Mouse (Mus musculus): ENCODE results near the gene Azgp1. TPM values are rescaled to one million over a fixed set of nuclear protein-coding genes. Genes with fewer than 3 reads are reported as not detected.
"Not testable (repeated sequence)": the region's sequence is repeated elsewhere in the genome, so short reads cannot be mapped to it uniquely, and the experiment has no call there.

Gene Azgp1
- polyA plus RNA-seq (2016; fragmentation: Nextera tagmentation; extraction: Ambion mirVana) = not detected in 2 replicates

DNA sequence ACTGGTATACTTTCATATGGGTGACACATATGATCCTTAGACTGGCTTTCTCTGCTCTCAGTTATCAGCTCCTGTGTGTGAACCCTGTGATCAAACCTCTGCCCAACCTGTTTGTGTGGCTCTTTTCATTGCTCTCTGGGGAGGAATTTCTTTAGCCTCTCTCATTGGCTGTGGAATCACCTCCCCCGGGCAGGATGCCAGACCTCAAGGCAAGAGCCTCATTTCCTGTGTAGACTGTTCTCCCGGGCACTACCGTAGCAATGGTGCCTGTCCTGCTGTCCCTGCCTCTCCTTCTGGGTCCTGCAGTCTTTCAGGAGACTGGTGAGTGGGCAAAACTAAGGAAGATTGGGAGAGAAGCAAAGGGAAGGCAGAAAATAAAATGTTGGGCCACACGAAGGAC is at the start of gene Azgp1:
Gene Azgp1, plus strand, starts transcription at position 221 of the 400 bp plus-strand sequence.
- H3K36me3 ChIP-seq = no peaks in the 10 kb centered on the region
- WGBS = 59% methylated on average over 4 of the region's 4 CpGs

GRCm38 (mm10) chr5:137933934-137934333 is 47.4 kb upstream of the Azgp1 start:
- 64% methylated on average over 2 of the region's 2 CpGs for WGBS
- not testable (repeated sequence) for H3K27ac ChIP-seq (ENCODE audit: poor library complexity, severe bottlenecking); H3K9ac ChIP-seq; H3K9me3 ChIP-seq (replicated peaks); H3K4me3 ChIP-seq; H3K4me2 ChIP-seq; ATAC-seq (ENCODE audit: insufficient number of reproducible peaks, low FRiP score); H3K27me3 ChIP-seq (replicated peaks); H3K4me1 ChIP-seq (replicated peaks); H3K36me3 ChIP-seq

More for the DNA sequence above, at the start of gene Azgp1:
- no peak for ATAC-seq (ENCODE audit: insufficient number of reproducible peaks, low FRiP score)
- no peak within 1 kb of the TSS for H3K9ac ChIP-seq
- H3K9me3 ChIP-seq (replicated peaks) = no peaks in the 10 kb centered on the region
- H3K4me1 ChIP-seq (replicated peaks) = no peaks in the 10 kb centered on the region
- H3K4me3 ChIP-seq = no peak within 1 kb of the TSS
- H3K27me3 ChIP-seq (replicated peaks) = no peaks in the 10 kb centered on the region
- H3K4me2 ChIP-seq = no peak within 1 kb of the TSS
- no peak within 1 kb of the TSS for H3K27ac ChIP-seq (ENCODE audit: poor library complexity, severe bottlenecking)

GRCm38 (mm10) chr5:137936486-137936885 is 44.8 kb upstream of the Azgp1 start:
- H3K27ac ChIP-seq (ENCODE audit: poor library complexity, severe bottlenecking) = no peak overlapping the region
- H3K4me2 ChIP-seq = no peak overlapping the region
- no peak overlapping the region for H3K4me3 ChIP-seq
- 77% methylated on average over 2 of the region's 2 CpGs for WGBS
- peaks cover 4% of the 10 kb centered on the region; the same call in 1 of the 2 replicates for H3K9me3 ChIP-seq (replicated peaks)
- no peaks in the 10 kb centered on the region for H3K27me3 ChIP-seq (replicated peaks)
- no peaks in the 10 kb centered on the region for H3K36me3 ChIP-seq
- H3K4me1 ChIP-seq (replicated peaks) = no peaks in the 10 kb centered on the region
- H3K9ac ChIP-seq = no peak overlapping the region
- no peak for ATAC-seq (ENCODE audit: insufficient number of reproducible peaks, low FRiP score)

DNA sequence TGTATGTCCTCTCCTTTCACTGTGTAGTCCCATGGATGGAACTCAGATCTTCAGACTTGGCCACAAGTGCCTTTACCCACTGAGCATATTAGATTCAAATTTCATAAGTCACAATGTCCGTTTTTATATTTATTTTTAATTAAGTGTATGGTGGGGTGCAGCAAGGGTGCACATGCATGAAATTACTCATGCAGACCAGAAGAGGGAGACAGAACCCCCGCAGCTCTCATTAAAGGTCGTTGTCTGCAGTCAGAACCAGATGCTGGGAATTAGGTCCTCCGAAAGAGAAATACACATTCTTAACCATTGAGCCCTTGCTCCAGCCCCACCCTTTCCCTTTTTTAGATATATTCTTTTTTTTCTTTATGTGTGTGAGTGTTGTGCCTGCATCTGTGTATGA is 44.1 kb upstream of the Azgp1 start:
- no peaks in the 10 kb centered on the region for H3K4me1 ChIP-seq (replicated peaks)
- H3K27me3 ChIP-seq (replicated peaks) = no peaks in the 10 kb centered on the region
- no peak overlapping the region for H3K27ac ChIP-seq (ENCODE audit: poor library complexity, severe bottlenecking)
- 58% methylated on average over 4 of the region's 4 CpGs for WGBS
- H3K36me3 ChIP-seq = no peaks in the 10 kb centered on the region
- ATAC-seq (ENCODE audit: insufficient number of reproducible peaks, low FRiP score) = no peak
- no peak overlapping the region for H3K9ac ChIP-seq
- peaks cover 4% of the 10 kb centered on the region; the same call in 1 of the 2 replicates for H3K9me3 ChIP-seq (replicated peaks)
- H3K4me2 ChIP-seq = no peak overlapping the region
- H3K4me3 ChIP-seq = no peak overlapping the region

- Histone ChIP-seq H3K36me3 (no peaks in the 10 kb centered on the region), H3K4me3 (no peak overlapping the region), H3K9ac (no peak overlapping the region), H3K4me1 (replicated peaks) (no peaks in the 10 kb centered on the region), H3K4me2 (no peak overlapping the region), H3K27me3 (replicated peaks) (0 out of 2 replicates have a peak, but pooled peaks cover 2% of the 10 kb centered on the region), H3K27ac (ENCODE audit: poor library complexity, severe bottlenecking) (no peak overlapping the region), H3K9me3 (replicated peaks) (peaks cover 4% of the 10 kb centered on the region; the same call in 1 of the 2 replicates)
- 81% methylated on average over 4 of the region's 4 CpGs for WGBS
- no peak for ATAC-seq (ENCODE audit: insufficient number of reproducible peaks, low FRiP score)
These were observed 40.4 kb upstream of the Azgp1 start for GRCm38 (mm10) chr5:137940948-137941347.

DNA sequence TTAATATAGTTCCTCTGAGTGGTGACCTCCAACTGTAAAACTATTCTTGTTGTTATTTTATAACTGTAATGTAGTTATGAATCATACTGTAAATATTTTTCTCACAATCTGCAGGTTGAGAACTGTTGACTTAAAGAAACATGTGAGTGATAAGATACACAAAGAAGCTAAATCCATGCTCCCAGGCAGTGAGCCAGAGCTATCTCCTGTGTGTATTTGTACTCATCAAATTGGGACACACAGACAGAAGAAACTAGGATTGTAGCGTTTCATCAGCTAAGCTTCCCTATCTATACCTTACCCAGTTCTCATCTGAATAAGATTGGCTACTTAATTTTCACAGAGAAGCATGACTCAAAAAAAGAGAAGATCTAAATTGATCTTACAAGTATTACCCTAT is 38.2 kb upstream of the Azgp1 start:
- ATAC-seq (ENCODE audit: insufficient number of reproducible peaks, low FRiP score) = no peak
- Histone ChIP-seq H3K27ac (ENCODE audit: poor library complexity, severe bottlenecking) (no peak overlapping the region), H3K4me3 (no peak overlapping the region), H3K9ac (no peak overlapping the region), H3K27me3 (replicated peaks) (0 out of 2 replicates have a peak, but pooled peaks cover 2% of the 10 kb centered on the region), H3K36me3 (no peaks in the 10 kb centered on the region), H3K4me2 (no peak overlapping the region), H3K9me3 (replicated peaks) (no peaks in the 10 kb centered on the region), H3K4me1 (replicated peaks) (no peaks in the 10 kb centered on the region)
- 51% methylated on average over 1 of the region's 1 CpGs for WGBS

DNA sequence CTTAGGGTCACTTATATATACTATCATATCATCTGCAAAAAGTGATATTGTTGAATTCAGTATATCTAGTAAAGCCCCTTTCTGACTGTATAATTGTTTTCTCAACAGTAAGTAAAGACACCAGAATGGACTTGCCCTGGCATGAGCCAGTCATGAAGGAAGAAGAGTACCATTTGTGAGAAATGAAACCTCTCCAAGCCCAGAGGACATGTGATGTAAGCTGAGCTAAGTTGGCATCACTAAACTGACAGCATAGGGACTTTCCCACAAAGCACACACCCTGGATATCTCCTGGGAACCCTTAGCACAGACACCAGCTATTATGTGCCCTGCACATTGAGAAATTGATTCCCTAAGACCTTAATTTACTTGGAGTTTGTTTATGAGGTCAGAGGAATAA is 34.0 kb upstream of the Azgp1 start:
- H3K9ac ChIP-seq = no peak overlapping the region
- no peaks in the 10 kb centered on the region for H3K4me1 ChIP-seq (replicated peaks)
- no peaks in the 10 kb centered on the region for H3K36me3 ChIP-seq
- no peak overlapping the region for H3K27ac ChIP-seq (ENCODE audit: poor library complexity, severe bottlenecking)
- no peak for ATAC-seq (ENCODE audit: insufficient number of reproducible peaks, low FRiP score)
- 0 out of 2 replicates have a peak, but pooled peaks cover 2% of the 10 kb centered on the region for H3K27me3 ChIP-seq (replicated peaks)
- H3K4me2 ChIP-seq = no peak overlapping the region
- no peak overlapping the region for H3K4me3 ChIP-seq
- H3K9me3 ChIP-seq (replicated peaks) = no peaks in the 10 kb centered on the region

- H3K4me2 ChIP-seq = no peak overlapping the region
- H3K27me3 ChIP-seq (replicated peaks) = no peaks in the 10 kb centered on the region
- H3K27ac ChIP-seq (ENCODE audit: poor library complexity, severe bottlenecking) = no peak overlapping the region
- no peaks in the 10 kb centered on the region for H3K36me3 ChIP-seq
- no peaks in the 10 kb centered on the region for H3K9me3 ChIP-seq (replicated peaks)
- H3K4me3 ChIP-seq = no peak overlapping the region
- H3K9ac ChIP-seq = no peak overlapping the region
- 40% methylated on average over 6 of the region's 6 CpGs for WGBS
- no peak for ATAC-seq (ENCODE audit: insufficient number of reproducible peaks, low FRiP score)
- H3K4me1 ChIP-seq (replicated peaks) = no peaks in the 10 kb centered on the region
These were observed 30.1 kb upstream of the Azgp1 start for GRCm38 (mm10) chr5:137951218-137951617.

DNA sequence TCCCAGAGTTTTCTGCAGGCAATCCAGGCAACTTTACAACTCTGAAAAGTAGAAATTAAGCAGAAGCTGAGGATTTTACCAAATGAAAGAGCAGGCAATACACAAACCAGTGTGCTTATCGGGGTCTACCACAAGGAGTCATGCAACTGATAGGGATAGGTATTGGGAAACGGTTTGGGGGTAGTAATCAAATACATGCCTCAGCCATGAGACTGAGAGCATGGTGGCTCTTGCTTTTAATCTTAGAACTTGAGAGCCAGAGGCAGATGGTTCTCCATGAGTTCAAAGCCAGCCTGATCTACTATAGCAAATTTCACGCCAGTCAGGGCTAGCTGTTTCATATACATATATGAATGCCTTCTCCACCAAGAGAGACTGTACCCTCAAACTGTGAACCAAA is 24.9 kb upstream of the Azgp1 start:
- Histone ChIP-seq H3K4me1 (replicated peaks) (no peaks in the 10 kb centered on the region), H3K4me3 (no peak overlapping the region), H3K4me2 (no peak overlapping the region), H3K27me3 (replicated peaks) (no peaks in the 10 kb centered on the region), H3K36me3 (no peaks in the 10 kb centered on the region), H3K27ac (ENCODE audit: poor library complexity, severe bottlenecking) (no peak overlapping the region), H3K9me3 (replicated peaks) (0 out of 2 replicates have a peak, but pooled peaks cover 3% of the 10 kb centered on the region), H3K9ac (no peak overlapping the region)
- no peak for ATAC-seq (ENCODE audit: insufficient number of reproducible peaks, low FRiP score)
- 77% methylated on average over 3 of the region's 3 CpGs for WGBS

GRCm38 (mm10) chr5:137962945-137963344 is 18.4 kb upstream of the Azgp1 start, which contains the start of gene Gjc3:
TSS of gene Gjc3 (minus strand) at chr5:137963098.
- H3K9ac ChIP-seq = no peak within 1 kb of the TSS
- H3K36me3 ChIP-seq = no peaks in the 10 kb centered on the region
- no peak within 1 kb of the TSS for H3K27ac ChIP-seq (ENCODE audit: poor library complexity, severe bottlenecking)
- WGBS = 73% methylated on average over 8 of the region's 8 CpGs
- no peak for ATAC-seq (ENCODE audit: insufficient number of reproducible peaks, low FRiP score)
- 0 out of 2 replicates have a peak, but pooled peaks cover 3% of the 10 kb centered on the region for H3K9me3 ChIP-seq (replicated peaks)
- no peak within 1 kb of the TSS for H3K4me2 ChIP-seq
- H3K4me1 ChIP-seq (replicated peaks) = no peaks in the 10 kb centered on the region
- no peaks in the 10 kb centered on the region for H3K27me3 ChIP-seq (replicated peaks)
- no peak within 1 kb of the TSS for H3K4me3 ChIP-seq

DNA sequence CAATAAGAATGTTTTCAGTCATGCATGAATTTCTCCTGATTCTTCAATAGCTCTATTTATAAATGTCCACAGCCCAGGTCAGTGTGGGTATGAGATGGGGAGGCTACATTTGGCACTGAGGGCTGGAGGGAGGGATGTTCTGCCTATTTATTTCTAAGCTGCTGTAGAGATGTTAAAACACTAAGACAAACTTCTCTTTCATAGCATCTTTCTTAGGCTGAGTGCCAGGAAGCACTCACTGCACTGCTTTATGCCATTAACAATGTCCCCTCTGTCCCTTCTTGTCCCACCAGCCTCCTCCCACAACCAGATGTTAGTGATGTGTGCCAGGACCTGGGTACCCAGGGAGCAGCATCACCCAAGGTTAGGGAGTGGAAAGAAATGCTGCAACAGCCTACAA is 14.8 kb upstream of the Azgp1 start:
- no peak for ATAC-seq (ENCODE audit: insufficient number of reproducible peaks, low FRiP score)
- H3K27me3 ChIP-seq (replicated peaks) = no peaks in the 10 kb centered on the region
- no peaks in the 10 kb centered on the region for H3K4me1 ChIP-seq (replicated peaks)
- no peak overlapping the region for H3K4me2 ChIP-seq
- H3K36me3 ChIP-seq = no peaks in the 10 kb centered on the region
- no peak overlapping the region for H3K4me3 ChIP-seq
- H3K27ac ChIP-seq (ENCODE audit: poor library complexity, severe bottlenecking) = no peak overlapping the region
- no peak overlapping the region for H3K9ac ChIP-seq
- H3K9me3 ChIP-seq (replicated peaks) = no peaks in the 10 kb centered on the region

DNA sequence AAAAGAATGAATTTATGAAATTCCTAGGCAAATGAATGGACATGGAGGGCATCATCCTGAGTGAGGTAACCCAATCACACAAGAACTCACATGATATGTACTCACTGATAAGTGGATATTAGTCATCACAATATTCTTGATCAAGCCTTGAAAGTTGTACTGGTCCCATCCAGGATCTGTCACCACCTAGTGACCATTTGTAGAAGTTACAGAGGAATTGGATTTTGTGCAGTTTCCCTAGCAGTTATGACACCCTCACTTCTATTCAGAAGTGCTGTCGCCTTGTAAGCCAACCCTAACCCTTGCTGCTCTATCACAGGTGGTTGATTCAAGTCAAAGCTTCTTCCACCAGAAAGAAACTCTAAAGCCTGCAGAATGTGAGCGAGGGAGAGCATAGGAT is 8.2 kb upstream of the Azgp1 start:
- Histone ChIP-seq H3K27ac (ENCODE audit: poor library complexity, severe bottlenecking) (no peak overlapping the region), H3K9ac (no peak overlapping the region), H3K27me3 (replicated peaks) (peaks cover 3% of the 10 kb centered on the region; the same call in 1 of the 2 replicates), H3K9me3 (replicated peaks) (no peaks in the 10 kb centered on the region), H3K36me3 (no peaks in the 10 kb centered on the region), H3K4me2 (no peak overlapping the region), H3K4me3 (no peak overlapping the region), H3K4me1 (replicated peaks) (no peaks in the 10 kb centered on the region)
- WGBS = 57% methylated on average over 2 of the region's 2 CpGs
- no peak for ATAC-seq (ENCODE audit: insufficient number of reproducible peaks, low FRiP score)

All from heart, embryonic 12.5 days (tissue).